Mouse (Mus musculus) liver, postnatal 0 days (tissue): Measurements from ENCODE around the gene Mettl26.

Experiments
- CTCF ChIP-seq: sonication (generic); IDR thresholded peaks from 2 replicates; pipeline ENCODE4 v1.5.1; 2016; ENCODE audit warnings: antibody characterized with exemption, low read depth
- EP300 ChIP-seq: IDR thresholded peaks from 2 replicates; pipeline ENCODE4 v1.6.1; 2016; ENCODE audit warnings: antibody characterized with exemption, low read depth, mild to moderate bottlenecking

- no peak for TF ChIP-seq CTCF
- 0 out of 2 replicates have a peak, but pooled peaks have one; percentile 1 for TF ChIP-seq EP300
Observed at GRCm38 (mm10) chr17:25861704-25862612, 12.9 kb upstream of the Mettl26 start.
